Mouse (Mus musculus): ENCODE measurements around the gene Doc2a. TPM values are rescaled to one million over a fixed set of nuclear protein-coding genes. Genes with fewer than 3 reads are reported as not detected.

Doc2a gene
- polyA plus RNA-seq, 1 experiment from 2014 or later: 4.1 TPM

- Histone ChIP-seq H3K27me3 (ENCODE audit: control insufficient read depth, insufficient read depth, low read length) (peaks cover 2% of the 10 kb centered on the region), H3K4me1 (ENCODE audit: control insufficient read depth, insufficient read depth, low read length) (peaks cover 11% of the 10 kb centered on the region), H3K9ac (ENCODE audit: low read length) (peak overlapping the region; percentile 73), H3K9me3 (ENCODE audit: control insufficient read depth, low read length) (no peaks in the 10 kb centered on the region), H3K36me3 (ENCODE audit: control insufficient read depth, insufficient read depth, low read length) (no peaks in the 10 kb centered on the region), H3K27ac (ENCODE audit: low read depth, low read length) (no peak overlapping the region), H3K4me3 (ENCODE audit: low read depth, low read length) (no peak overlapping the region), H3K4me2 (no peak overlapping the region)
- DNase-seq (ENCODE audit: low spot score, missing footprints) (peak; percentile 99), ATAC-seq (ENCODE audit: low FRiP score) (peak; percentile 51; the same call in 1 of the 2 replicates)
- 26% methylated on average over 7 of the region's 7 CpGs for WGBS
Measured at GRCm38 (mm10) chr7:126821835-126822511, 25.2 kb upstream of the Doc2a start.

GRCm38 (mm10) chr7:126822741-126823140 is 24.5 kb upstream of the Doc2a start:
- H3K9me3 ChIP-seq (ENCODE audit: control insufficient read depth, low read length): no peaks in the 10 kb centered on the region
- ATAC-seq (ENCODE audit: low FRiP score): peak; percentile 14; the same call in 1 of the 2 replicates
- H3K4me3 ChIP-seq (ENCODE audit: low read depth, low read length): peak overlapping the region; percentile 53
- H3K4me2 ChIP-seq: peak overlapping the region; percentile 69
- H3K27me3 ChIP-seq (ENCODE audit: control insufficient read depth, insufficient read depth, low read length): peaks cover 2% of the 10 kb centered on the region; the same call in 1 of the 2 replicates
- DNase-seq (ENCODE audit: low spot score, missing footprints): peak; percentile 89
- WGBS: 14% methylated on average over 9 of the region's 9 CpGs
- H3K4me1 ChIP-seq (ENCODE audit: control insufficient read depth, insufficient read depth, low read length): peaks cover 11% of the 10 kb centered on the region
- peak overlapping the region; percentile 73 for H3K9ac ChIP-seq (ENCODE audit: low read length)
- H3K36me3 ChIP-seq (ENCODE audit: control insufficient read depth, insufficient read depth, low read length): no peaks in the 10 kb centered on the region
- no peak overlapping the region for H3K27ac ChIP-seq (ENCODE audit: low read depth, low read length)

GRCm38 (mm10) chr7:126823202-126823711 is 24.0 kb upstream of the Doc2a start:
- peak overlapping the region; percentile 53 for H3K4me3 ChIP-seq (ENCODE audit: low read depth, low read length)
- peaks cover 2% of the 10 kb centered on the region; the same call in 1 of the 2 replicates for H3K27me3 ChIP-seq (ENCODE audit: control insufficient read depth, insufficient read depth, low read length)
- ATAC-seq (ENCODE audit: low FRiP score) (peak; percentile 85), DNase-seq (ENCODE audit: low spot score, missing footprints) (peak; percentile 90)
- WGBS: under 1% methylated on average over 16 of the region's 19 CpGs
- H3K4me1 ChIP-seq (ENCODE audit: control insufficient read depth, insufficient read depth, low read length): peaks cover 11% of the 10 kb centered on the region
- H3K4me2 ChIP-seq: peak overlapping the region; percentile 69
- H3K9me3 ChIP-seq (ENCODE audit: control insufficient read depth, low read length): no peaks in the 10 kb centered on the region
- H3K27ac ChIP-seq (ENCODE audit: low read depth, low read length): no peak overlapping the region
- no peaks in the 10 kb centered on the region for H3K36me3 ChIP-seq (ENCODE audit: control insufficient read depth, insufficient read depth, low read length)
- H3K9ac ChIP-seq (ENCODE audit: low read length): peak overlapping the region; percentile 73

- Histone ChIP-seq H3K9me3 (ENCODE audit: control insufficient read depth, low read length) (no peaks in the 10 kb centered on the region), H3K27ac (ENCODE audit: low read depth, low read length) (no peak overlapping the region; the same call in 1 of the 2 replicates), H3K36me3 (ENCODE audit: control insufficient read depth, insufficient read depth, low read length) (no peaks in the 10 kb centered on the region), H3K4me1 (ENCODE audit: control insufficient read depth, insufficient read depth, low read length) (peaks cover 11% of the 10 kb centered on the region), H3K9ac (ENCODE audit: low read length) (peak overlapping the region; percentile 73), H3K4me2 (peak overlapping the region; percentile 69), H3K27me3 (ENCODE audit: control insufficient read depth, insufficient read depth, low read length) (peaks cover 2% of the 10 kb centered on the region; the same call in 1 of the 2 replicates), H3K4me3 (ENCODE audit: low read depth, low read length) (peak overlapping the region; percentile 53)
- 12% methylated on average over 10 of the region's 10 CpGs for WGBS
- ATAC-seq (ENCODE audit: low FRiP score) (no peak), DNase-seq (ENCODE audit: low spot score, missing footprints) (peak; percentile 86)
Measured at GRCm38 (mm10) chr7:126823940-126824339, 23.3 kb upstream of the Doc2a start.

GRCm38 (mm10) chr7:126825403-126825802 is 21.8 kb upstream of the Doc2a start:
- peaks cover 2% of the 10 kb centered on the region; the same call in 1 of the 2 replicates for H3K27me3 ChIP-seq (ENCODE audit: control insufficient read depth, insufficient read depth, low read length)
- WGBS: 24% methylated on average over 8 of the region's 8 CpGs
- H3K4me1 ChIP-seq (ENCODE audit: control insufficient read depth, insufficient read depth, low read length): peaks cover 11% of the 10 kb centered on the region

GRCm38 (mm10) chr7:126825952-126826351 is 21.3 kb upstream of the Doc2a start:
- H3K4me1 ChIP-seq (ENCODE audit: control insufficient read depth, insufficient read depth, low read length): peaks cover 11% of the 10 kb centered on the region
- no peak overlapping the region for H3K4me2 ChIP-seq

More at GRCm38 (mm10) chr7:126825403-126825802, 21.8 kb upstream of the Doc2a start:
- no peak overlapping the region for H3K27ac ChIP-seq (ENCODE audit: low read depth, low read length)
- no peak overlapping the region for H3K9ac ChIP-seq (ENCODE audit: low read length)
- H3K9me3 ChIP-seq (ENCODE audit: control insufficient read depth, low read length): no peaks in the 10 kb centered on the region
- H3K36me3 ChIP-seq (ENCODE audit: control insufficient read depth, insufficient read depth, low read length): no peaks in the 10 kb centered on the region
- no peak overlapping the region for H3K4me2 ChIP-seq
- no peak for ATAC-seq (ENCODE audit: low FRiP score)
- no peak overlapping the region for H3K4me3 ChIP-seq (ENCODE audit: low read depth, low read length)
- DNase-seq (ENCODE audit: low spot score, missing footprints): no peak

GRCm38 (mm10) chr7:126831539-126831938 is 15.7 kb upstream of the Doc2a start, which contains the start of gene 4930451I11Rik:
TSS of gene 4930451I11Rik (minus strand) at chr7:126831639.
- DNase-seq (ENCODE audit: low spot score, missing footprints) (no peak), ATAC-seq (ENCODE audit: low FRiP score) (no peak; the same call in 1 of the 2 replicates)
- H3K4me1 ChIP-seq (ENCODE audit: control insufficient read depth, insufficient read depth, low read length): no peaks in the 10 kb centered on the region; the same call in none of the 2 replicates
- peak within 1 kb of the TSS; percentile 47 for H3K4me2 ChIP-seq
- H3K27ac ChIP-seq (ENCODE audit: low read depth, low read length): no peak within 1 kb of the TSS
- no peaks in the 10 kb centered on the region for H3K27me3 ChIP-seq (ENCODE audit: control insufficient read depth, insufficient read depth, low read length)
- H3K9ac ChIP-seq (ENCODE audit: low read length): peak within 1 kb of the TSS; percentile 28
- H3K9me3 ChIP-seq (ENCODE audit: control insufficient read depth, low read length): no peaks in the 10 kb centered on the region
- WGBS: 66% methylated on average over 5 of the region's 5 CpGs
- H3K36me3 ChIP-seq (ENCODE audit: control insufficient read depth, insufficient read depth, low read length): no peaks in the 10 kb centered on the region
- peak within 1 kb of the TSS; percentile 33 for H3K4me3 ChIP-seq (ENCODE audit: low read depth, low read length)

More at GRCm38 (mm10) chr7:126825952-126826351, 21.3 kb upstream of the Doc2a start:
- Histone ChIP-seq H3K9me3 (ENCODE audit: control insufficient read depth, low read length) (no peaks in the 10 kb centered on the region), H3K27ac (ENCODE audit: low read depth, low read length) (no peak overlapping the region), H3K36me3 (ENCODE audit: control insufficient read depth, insufficient read depth, low read length) (no peaks in the 10 kb centered on the region), H3K4me3 (ENCODE audit: low read depth, low read length) (no peak overlapping the region), H3K27me3 (ENCODE audit: control insufficient read depth, insufficient read depth, low read length) (peaks cover 2% of the 10 kb centered on the region; the same call in 1 of the 2 replicates), H3K9ac (ENCODE audit: low read length) (no peak overlapping the region)
- ATAC-seq (ENCODE audit: low FRiP score) (no peak), DNase-seq (ENCODE audit: low spot score, missing footprints) (no peak)
- 73% methylated on average over 5 of the region's 5 CpGs for WGBS

GRCm38 (mm10) chr7:126832036-126832598 is 15.1 kb upstream of the Doc2a start:
- Histone ChIP-seq H3K36me3 (ENCODE audit: control insufficient read depth, insufficient read depth, low read length) (no peaks in the 10 kb centered on the region), H3K27me3 (ENCODE audit: control insufficient read depth, insufficient read depth, low read length) (no peaks in the 10 kb centered on the region), H3K4me3 (ENCODE audit: low read depth, low read length) (peak overlapping the region; percentile 33), H3K9me3 (ENCODE audit: control insufficient read depth, low read length) (no peaks in the 10 kb centered on the region), H3K4me2 (peak overlapping the region; percentile 47), H3K9ac (ENCODE audit: low read length) (peak overlapping the region; percentile 28), H3K27ac (ENCODE audit: low read depth, low read length) (no peak overlapping the region), H3K4me1 (ENCODE audit: control insufficient read depth, insufficient read depth, low read length) (no peaks in the 10 kb centered on the region; the same call in none of the 2 replicates)
- ATAC-seq (ENCODE audit: low FRiP score) (peak; percentile 91), DNase-seq (ENCODE audit: low spot score, missing footprints) (peak; percentile 98)
- 1% methylated on average over 21 of the region's 21 CpGs for WGBS

GRCm38 (mm10) chr7:126833294-126833693 is 13.9 kb upstream of the Doc2a start:
- H3K36me3 ChIP-seq (ENCODE audit: control insufficient read depth, insufficient read depth, low read length): no peaks in the 10 kb centered on the region
- H3K9me3 ChIP-seq (ENCODE audit: control insufficient read depth, low read length): no peaks in the 10 kb centered on the region
- 88% methylated on average over 1 of the region's 1 CpGs for WGBS
- H3K27ac ChIP-seq (ENCODE audit: low read depth, low read length): no peak overlapping the region
- no peak overlapping the region for H3K4me2 ChIP-seq
- no peaks in the 10 kb centered on the region for H3K27me3 ChIP-seq (ENCODE audit: control insufficient read depth, insufficient read depth, low read length)
- no peak overlapping the region for H3K9ac ChIP-seq (ENCODE audit: low read length)
- H3K4me1 ChIP-seq (ENCODE audit: control insufficient read depth, insufficient read depth, low read length): no peaks in the 10 kb centered on the region; the same call in none of the 2 replicates
- no peak overlapping the region for H3K4me3 ChIP-seq (ENCODE audit: low read depth, low read length)
- ATAC-seq (ENCODE audit: low FRiP score): no peak
- DNase-seq (ENCODE audit: low spot score, missing footprints): no peak

Measured in midbrain, embryonic 11.5 days (tissue).